Mouse (Mus musculus): ENCODE measurements around the gene Lca5l. TPM values are rescaled to one million over a fixed set of nuclear protein-coding genes. Genes with fewer than 3 reads are reported as not detected.

Lca5l gene
- total and polyA plus RNA-seq, 2 experiments: 0.09 TPM; not detected in 1

DNA sequence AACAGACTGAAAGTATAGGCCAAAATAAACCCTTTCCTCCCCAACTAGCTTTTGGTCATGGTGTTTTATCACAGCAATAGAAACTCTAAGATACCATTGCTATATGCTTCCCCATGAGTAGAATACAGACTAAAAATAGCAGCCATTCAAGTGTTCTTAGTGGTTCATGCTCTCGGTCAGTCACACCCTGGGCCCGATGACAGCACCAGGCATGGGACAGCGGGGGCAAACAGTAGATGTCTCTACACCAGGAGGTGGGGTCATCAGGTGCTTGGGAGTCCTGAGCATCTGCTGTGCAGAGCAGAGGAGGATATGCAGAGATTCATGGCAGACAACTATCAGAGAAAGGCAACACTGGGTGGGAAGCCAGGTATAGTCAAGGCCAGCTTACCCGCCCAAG is 21.0 kb upstream of the Lca5l start:
- 94% methylated on average over 4 of the region's 4 CpGs for WGBS
- no peak for DNase-seq (ENCODE audit: extremely low read depth, low read depth, low spot score)

GRCm38 (mm10) chr16:96210856-96211255 is 18.8 kb upstream of the Lca5l start:
- H3K36me3 ChIP-seq (ENCODE audit: control insufficient read depth, insufficient read depth, low read length): no peaks in the 10 kb centered on the region
- no peak overlapping the region for H3K4me3 ChIP-seq (ENCODE audit: insufficient read depth, low read depth, low read length)
- WGBS: 87% methylated on average over 7 of the region's 7 CpGs
- no peaks in the 10 kb centered on the region for H3K4me1 ChIP-seq (ENCODE audit: control insufficient read depth, insufficient read depth, low read length)
- H3K27ac ChIP-seq (replicated peaks; ENCODE audit: insufficient read depth, low read depth, low read length): no peak overlapping the region
- no peak for TF ChIP-seq POLR2A (IDR thresholded peaks at IDR 0.05; ENCODE audit: extremely low read depth, insufficient read depth, low read length)
- no peak for DNase-seq (ENCODE audit: extremely low read depth, low read depth, low spot score)
- no peak overlapping the region for H3K9ac ChIP-seq (ENCODE audit: low read depth, low read length)
- H3K27me3 ChIP-seq (ENCODE audit: control insufficient read depth, insufficient read depth, low read length): no peaks in the 10 kb centered on the region
- H3K79me2 ChIP-seq (ENCODE audit: control insufficient read depth, insufficient read depth, low read length): no peaks in the 10 kb centered on the region

More for the DNA sequence above, 21.0 kb upstream of the Lca5l start:
- Histone ChIP-seq H3K36me3 (ENCODE audit: control insufficient read depth, insufficient read depth, low read length) (no peaks in the 10 kb centered on the region), H3K4me1 (ENCODE audit: control insufficient read depth, insufficient read depth, low read length) (no peaks in the 10 kb centered on the region), H3K4me3 (ENCODE audit: insufficient read depth, low read depth, low read length) (no peak overlapping the region), H3K27ac (replicated peaks; ENCODE audit: insufficient read depth, low read depth, low read length) (no peak overlapping the region), H3K9ac (ENCODE audit: low read depth, low read length) (no peak overlapping the region), H3K27me3 (ENCODE audit: control insufficient read depth, insufficient read depth, low read length) (no peaks in the 10 kb centered on the region), H3K79me2 (ENCODE audit: control insufficient read depth, insufficient read depth, low read length) (no peaks in the 10 kb centered on the region)
- TF ChIP-seq CTCF (IDR thresholded peaks at IDR 0.05; ENCODE audit: low read depth, low read length): no peak
- TF ChIP-seq POLR2A (IDR thresholded peaks at IDR 0.05; ENCODE audit: extremely low read depth, insufficient read depth, low read length): no peak

- Histone ChIP-seq H3K4me1 (ENCODE audit: control insufficient read depth, insufficient read depth, low read length) (no peaks in the 10 kb centered on the region), H3K27ac (replicated peaks; ENCODE audit: insufficient read depth, low read depth, low read length) (no peak overlapping the region), H3K9ac (ENCODE audit: low read depth, low read length) (no peak overlapping the region), H3K79me2 (ENCODE audit: control insufficient read depth, insufficient read depth, low read length) (no peaks in the 10 kb centered on the region), H3K36me3 (ENCODE audit: control insufficient read depth, insufficient read depth, low read length) (no peaks in the 10 kb centered on the region), H3K4me3 (ENCODE audit: insufficient read depth, low read depth, low read length) (no peak overlapping the region), H3K27me3 (ENCODE audit: control insufficient read depth, insufficient read depth, low read length) (no peaks in the 10 kb centered on the region)
- no peak for TF ChIP-seq POLR2A (IDR thresholded peaks at IDR 0.05; ENCODE audit: extremely low read depth, insufficient read depth, low read length)
- no peak for TF ChIP-seq CTCF (IDR thresholded peaks at IDR 0.05; ENCODE audit: low read depth, low read length)
- WGBS: 84% methylated on average over 10 of the region's 10 CpGs
- no peak for DNase-seq (ENCODE audit: extremely low read depth, low read depth, low spot score)
Measured at GRCm38 (mm10) chr16:96209789-96210188, 17.7 kb upstream of the Lca5l start.

DNA sequence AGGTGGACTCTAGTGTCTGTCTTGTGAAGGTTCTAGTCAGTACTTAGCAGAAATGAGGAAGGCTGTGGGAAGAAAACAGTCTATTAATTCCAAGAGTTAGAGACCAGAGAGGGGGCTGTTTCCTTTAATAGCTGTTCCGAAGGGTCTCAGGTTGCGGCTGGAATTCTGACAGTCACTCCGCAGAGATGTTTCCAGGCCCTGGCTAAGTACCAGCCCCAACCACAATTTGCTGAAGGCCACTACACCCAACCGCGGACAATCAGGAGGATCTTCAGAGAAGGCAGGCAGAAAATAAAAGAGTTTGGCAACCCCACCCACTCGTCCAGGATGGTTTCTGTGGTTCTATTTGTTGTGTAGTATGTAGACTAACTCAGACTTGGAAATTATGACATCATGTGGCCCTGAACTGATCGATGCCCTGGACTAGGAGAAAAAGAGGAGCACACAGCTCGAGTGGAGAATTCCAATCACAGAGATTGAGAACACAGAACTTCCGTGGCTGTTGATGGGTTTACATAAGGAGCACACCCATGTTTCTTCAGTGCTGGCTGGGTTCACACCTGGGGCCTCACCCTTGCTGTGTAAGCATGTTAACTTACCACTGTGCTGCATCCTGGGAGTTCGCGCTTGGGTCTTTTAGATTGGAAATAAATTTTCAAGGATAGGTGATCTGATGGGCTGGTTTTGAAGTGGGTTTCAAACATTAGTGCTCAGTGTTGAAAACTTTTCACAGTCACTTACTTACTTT is 9.6 kb upstream of the Lca5l start:
- DNase-seq (ENCODE audit: extremely low read depth, low read depth, low spot score): no peak
- TF ChIP-seq CTCF (IDR thresholded peaks at IDR 0.05; ENCODE audit: low read depth, low read length): no peak
- no peak for TF ChIP-seq POLR2A (IDR thresholded peaks at IDR 0.05; ENCODE audit: extremely low read depth, insufficient read depth, low read length)
- WGBS: 78% methylated on average over 11 of the region's 11 CpGs
- Histone ChIP-seq H3K27me3 (ENCODE audit: control insufficient read depth, insufficient read depth, low read length) (no peaks in the 10 kb centered on the region), H3K9ac (ENCODE audit: low read depth, low read length) (no peak overlapping the region), H3K79me2 (ENCODE audit: control insufficient read depth, insufficient read depth, low read length) (no peaks in the 10 kb centered on the region), H3K36me3 (ENCODE audit: control insufficient read depth, insufficient read depth, low read length) (no peaks in the 10 kb centered on the region), H3K27ac (replicated peaks; ENCODE audit: insufficient read depth, low read depth, low read length) (no peak overlapping the region), H3K4me1 (ENCODE audit: control insufficient read depth, insufficient read depth, low read length) (no peaks in the 10 kb centered on the region), H3K4me3 (ENCODE audit: insufficient read depth, low read depth, low read length) (no peak overlapping the region)

DNA sequence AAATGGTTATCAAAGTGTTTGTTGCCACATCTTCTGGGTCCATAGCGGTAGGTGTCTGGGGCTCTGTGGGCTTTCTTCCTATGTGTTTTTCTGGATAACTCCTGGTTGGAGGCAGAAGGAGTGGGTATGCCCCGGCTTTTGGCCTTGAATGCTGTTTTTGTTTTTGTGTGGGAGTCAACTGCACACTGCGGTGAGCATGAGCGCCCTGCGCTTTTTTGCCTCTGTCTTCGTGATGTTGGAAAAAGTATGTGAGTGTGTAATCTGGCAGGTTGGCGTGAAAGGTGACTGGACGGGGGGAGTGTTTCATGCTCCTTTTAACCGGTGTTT is 8.6 kb upstream of the Lca5l start:
- H3K4me1 ChIP-seq (ENCODE audit: control insufficient read depth, insufficient read depth, low read length): no peaks in the 10 kb centered on the region
- H3K79me2 ChIP-seq (ENCODE audit: control insufficient read depth, insufficient read depth, low read length): no peaks in the 10 kb centered on the region
- TF ChIP-seq POLR2A (IDR thresholded peaks at IDR 0.05; ENCODE audit: extremely low read depth, insufficient read depth, low read length) (no peak), CTCF (IDR thresholded peaks at IDR 0.05; ENCODE audit: low read depth, low read length) (no peak)
- no peak for DNase-seq (ENCODE audit: extremely low read depth, low read depth, low spot score)
- WGBS: 51% methylated on average over 9 of the region's 9 CpGs
- H3K4me3 ChIP-seq (ENCODE audit: insufficient read depth, low read depth, low read length): peak overlapping the region; percentile 49; the same call in 1 of the 2 replicates
- H3K9ac ChIP-seq (ENCODE audit: low read depth, low read length): no peak overlapping the region
- no peak overlapping the region for H3K27ac ChIP-seq (replicated peaks; ENCODE audit: insufficient read depth, low read depth, low read length)
- no peaks in the 10 kb centered on the region for H3K27me3 ChIP-seq (ENCODE audit: control insufficient read depth, insufficient read depth, low read length)
- no peaks in the 10 kb centered on the region for H3K36me3 ChIP-seq (ENCODE audit: control insufficient read depth, insufficient read depth, low read length)

- Histone ChIP-seq H3K4me3 (ENCODE audit: insufficient read depth, low read depth, low read length) (peak within 1 kb of the TSS; percentile 49), H3K79me2 (ENCODE audit: control insufficient read depth, insufficient read depth, low read length) (no peaks in the 10 kb centered on the region), H3K36me3 (ENCODE audit: control insufficient read depth, insufficient read depth, low read length) (no peaks in the 10 kb centered on the region), H3K9ac (ENCODE audit: low read depth, low read length) (no peak within 1 kb of the TSS; the same call in 1 of the 2 replicates), H3K27ac (replicated peaks; ENCODE audit: insufficient read depth, low read depth, low read length) (no peak within 1 kb of the TSS), H3K27me3 (ENCODE audit: control insufficient read depth, insufficient read depth, low read length) (no peaks in the 10 kb centered on the region), H3K4me1 (ENCODE audit: control insufficient read depth, insufficient read depth, low read length) (no peaks in the 10 kb centered on the region)
- 9% methylated on average over 20 of the region's 20 CpGs for WGBS
- peak; percentile 59 for DNase-seq (ENCODE audit: extremely low read depth, low read depth, low spot score)
- TF ChIP-seq POLR2A (IDR thresholded peaks at IDR 0.05; ENCODE audit: extremely low read depth, insufficient read depth, low read length) (no peak), CTCF (IDR thresholded peaks at IDR 0.05; ENCODE audit: low read depth, low read length) (no peak)
Measured at GRCm38 (mm10) chr16:96199913-96200701, 8.0 kb upstream of the Lca5l start, which contains the start of gene Sh3bgr. Sh3bgr (plus strand) TSS chr16:96200450.

Data from liver, adult 2 months (tissue).